Mouse (Mus musculus): ENCODE measurements around the gene Homer2.

Homer2 gene

DNA sequence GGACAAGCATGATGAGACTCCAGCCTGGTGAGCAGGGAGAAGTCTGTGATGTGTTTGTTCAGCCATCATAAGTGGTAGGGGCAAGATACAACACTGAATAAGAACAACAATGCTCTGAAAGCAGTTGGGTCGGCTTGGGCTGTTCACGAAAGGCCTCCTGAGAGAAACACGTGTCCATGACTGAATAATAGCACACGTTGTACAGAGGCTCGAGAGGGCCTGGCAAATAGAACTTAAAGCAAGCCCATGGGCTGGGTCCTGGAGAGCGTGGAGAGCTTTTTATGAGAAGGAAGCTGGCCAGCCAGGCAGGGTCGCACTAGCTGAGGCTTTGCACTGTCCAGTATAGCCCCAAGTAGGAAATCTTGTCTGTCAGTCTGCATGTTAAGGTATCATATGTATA lies 128.9 kb downstream of the Homer2 start:
- POLR2A ChIA-PET = interaction anchor here in 2 of 4 experiments (0.7 to 1.7 kb wide), 7 partner anchors 8 to 479 kb away, joined by 3 to 4 read pairs (median 3); no protein-coding TSS in a partner anchor
- CTCF ChIA-PET = interaction anchor here in 1 of 4 experiments (0.5 kb wide), 1 partner anchor 694 kb away, joined by 4 read pairs; no protein-coding TSS in a partner anchor

DNA sequence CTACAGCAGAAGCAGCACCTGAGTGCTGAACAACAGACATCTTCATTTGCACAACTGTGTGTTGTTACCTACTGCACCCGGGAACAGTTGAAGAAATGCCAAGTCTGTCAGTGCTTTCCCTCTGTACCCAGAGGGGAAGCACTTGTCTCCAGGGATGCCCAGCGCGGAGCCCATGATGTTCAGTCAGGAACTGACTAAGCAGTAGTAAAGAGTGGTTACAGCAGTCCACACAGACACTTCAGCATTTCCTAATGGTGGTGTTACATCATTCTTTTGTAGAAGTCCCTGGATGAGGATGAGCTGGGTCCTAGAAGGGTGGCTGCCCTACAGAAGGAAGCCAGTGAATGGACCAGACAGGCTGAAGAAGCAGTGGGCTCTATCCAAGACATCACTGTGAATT lies 129.5 kb downstream of the Homer2 start:
- ChIA-PET POLR2A (interaction anchor here in 2 of 4 experiments (0.8 to 1.1 kb wide), 2 partner anchors 8 to 478 kb away, joined by 3 read pairs; no protein-coding TSS in a partner anchor), CTCF (interaction anchor here in 1 of 4 experiments (0.5 kb wide), 1 partner anchor 694 kb away, joined by 4 read pairs; no protein-coding TSS in a partner anchor)

DNA sequence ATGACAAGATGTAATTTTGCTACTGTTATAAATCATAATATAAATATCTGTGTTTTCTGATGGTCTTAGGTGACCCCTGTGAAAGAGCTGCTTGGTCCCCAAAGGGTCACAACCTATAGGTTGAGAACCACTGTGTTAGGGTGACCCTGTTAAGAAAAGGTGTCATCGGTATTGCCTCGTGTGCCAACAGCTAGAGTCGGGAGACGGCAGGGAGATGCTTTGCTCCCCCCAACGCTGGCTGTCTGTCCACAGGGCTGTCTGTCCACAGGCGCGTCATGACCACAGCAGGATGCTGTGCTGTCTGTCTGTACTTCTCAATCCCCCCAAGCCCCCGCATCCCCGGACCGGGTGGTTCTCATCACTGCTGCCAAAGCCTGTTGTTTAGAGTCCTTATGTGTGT lies 131.7 kb downstream of the Homer2 start:
- ChIA-PET CTCF (no interaction called here), POLR2A (interaction anchor here in 1 of 4 experiments (0.5 to 1.9 kb wide), 2 partner anchors 23 to 55 kb away, joined by 3 to 5 read pairs; no protein-coding TSS in a partner anchor)

DNA sequence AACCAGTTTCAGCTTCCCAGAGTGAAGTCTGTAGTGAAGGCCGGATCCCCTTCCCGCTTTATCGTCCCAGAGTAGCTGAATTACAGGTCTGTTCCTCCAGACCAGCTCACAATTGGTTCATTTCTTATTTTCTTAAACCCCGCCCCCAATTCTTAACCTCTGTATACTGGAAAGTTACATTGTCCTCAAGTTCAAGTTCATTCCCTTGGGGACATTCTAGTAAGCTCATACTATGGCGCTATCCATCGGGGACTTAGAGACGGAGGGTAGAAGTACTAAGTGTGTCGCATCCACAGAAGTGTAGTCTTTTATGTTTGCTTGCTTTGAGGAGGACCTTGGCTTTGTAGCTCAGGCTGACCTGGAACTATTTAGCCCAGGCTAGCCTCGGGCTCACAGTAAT lies 133.5 kb downstream of the Homer2 start:
- CTCF ChIA-PET = interaction anchor here (0.6 to 1.6 kb wide), 5 partner anchors 36 to 1462 kb away, joined by 3 to 4 read pairs (median 3); partner anchors contain the start of gene Ramac (in 1 of the 4)
- POLR2A ChIA-PET = interaction anchor here (0.6 to 4.0 kb wide), 25 partner anchors 11 to 1812 kb away, joined by 3 to 12 read pairs (median 4); partner anchors contain the start of genes Ramac (in 2 of the 4), Cpeb1 (in 1 of the 4) and Rps17 (in 1 of the 4)

DNA sequence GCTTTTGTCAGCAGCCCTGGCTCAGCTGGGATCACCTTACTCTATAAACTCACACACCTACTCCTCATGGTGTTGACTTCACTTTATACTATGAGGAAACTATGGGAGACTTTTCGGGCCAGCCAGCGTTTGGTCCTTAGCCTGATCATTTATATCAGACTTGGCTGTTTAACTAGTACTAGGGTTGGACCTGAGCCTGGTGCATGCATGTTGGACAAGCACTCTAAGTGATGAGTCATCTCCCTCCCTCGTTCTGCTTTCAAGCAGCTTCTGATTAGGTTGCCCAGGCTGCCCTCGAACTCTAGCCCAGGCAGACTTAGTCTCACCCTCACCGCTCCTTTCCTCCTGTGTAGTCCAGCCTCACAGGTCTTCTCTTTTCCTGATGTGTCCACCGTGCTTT lies 133.9 kb downstream of the Homer2 start:
- ChIA-PET CTCF (interaction anchor here (0.6 to 1.6 kb wide), 5 partner anchors 11 to 1463 kb away, joined by 3 to 4 read pairs (median 3); no protein-coding TSS in a partner anchor), POLR2A (interaction anchor here in 3 of 4 experiments (0.6 to 4.0 kb wide), 25 partner anchors 12 to 1722 kb away, joined by 3 to 16 read pairs (median 4); partner anchors contain the start of genes Ramac (in 2 of the 3) and Rps17 (in 1 of the 3))

DNA sequence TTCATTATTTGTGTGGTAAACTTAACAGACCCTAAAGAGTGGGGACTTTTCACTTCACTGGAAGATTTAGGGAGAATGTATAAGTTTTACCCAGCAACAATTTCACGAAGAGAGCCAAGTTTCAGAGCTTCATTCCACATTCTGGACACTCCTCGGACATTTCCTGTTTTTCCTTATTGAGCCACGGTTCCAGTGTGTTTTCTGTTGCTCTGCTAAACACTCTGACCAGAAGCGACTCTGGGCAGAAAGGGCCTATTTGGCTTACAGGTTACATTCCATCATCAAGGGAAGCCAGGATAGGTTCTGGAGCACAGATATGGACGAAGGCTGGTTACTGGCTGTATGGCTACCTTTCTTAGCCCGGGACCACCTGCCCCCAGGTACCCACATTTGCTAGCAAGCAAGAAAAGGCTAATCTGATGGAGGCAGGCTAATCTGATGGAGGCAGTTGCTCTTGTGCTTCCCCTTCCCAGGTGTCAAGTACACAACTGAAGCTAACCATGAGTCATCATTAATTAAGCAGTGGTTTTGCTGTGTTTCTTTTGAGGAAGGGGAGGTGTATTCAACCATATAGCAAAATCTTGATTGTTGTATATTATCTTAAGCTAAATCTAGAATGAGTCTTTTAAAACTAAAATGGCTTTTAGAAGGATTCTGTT lies 134.6 kb downstream of the Homer2 start:
- ChIA-PET CTCF (interaction anchor here (0.6 to 1.6 kb wide), 4 partner anchors 12 to 514 kb away, joined by 3 read pairs; no protein-coding TSS in a partner anchor), POLR2A (interaction anchor here in 3 of 4 experiments (0.7 to 4.0 kb wide), 23 partner anchors 10 to 229 kb away, joined by 3 to 16 read pairs (median 5); partner anchors contain the start of genes Ramac (in 2 of the 3) and Rps17 (in 2 of the 3))

DNA sequence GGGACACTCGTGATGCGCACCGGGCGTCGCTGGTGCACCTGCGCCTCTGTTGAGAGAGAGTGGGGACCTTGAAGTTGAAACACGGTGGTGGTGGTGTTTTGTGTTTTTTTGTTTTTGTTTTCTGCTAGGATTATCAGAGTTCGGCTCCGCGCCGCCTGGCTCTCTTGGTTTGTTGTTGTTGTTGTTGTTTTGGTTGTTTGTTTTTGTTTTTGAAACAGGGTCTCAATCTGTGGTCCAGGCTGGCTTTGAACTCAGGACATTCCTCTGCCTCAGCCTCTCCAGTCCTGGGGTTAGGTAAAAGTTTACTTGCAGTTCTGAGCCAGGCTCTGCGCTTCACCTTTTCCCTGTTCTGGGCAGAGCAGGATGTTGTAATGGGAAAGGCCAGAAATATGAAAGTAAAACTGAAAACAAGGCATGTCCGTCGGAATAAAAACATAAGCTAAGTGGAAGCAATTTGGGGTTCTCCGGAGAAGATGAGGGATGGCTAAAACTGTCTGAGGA lies 135.3 kb downstream of the Homer2 start:
- ChIA-PET POLR2A (interaction anchor here (0.5 to 4.0 kb wide), 36 partner anchors 9 to 435 kb away, joined by 3 to 25 read pairs (median 6); partner anchors contain the start of genes Rps17 (in 3 of the 4) and Ramac (in 2 of the 4)), CTCF (interaction anchor here in 3 of 4 experiments (0.7 to 1.6 kb wide), 7 partner anchors 31 to 513 kb away, joined by 3 to 5 read pairs (median 3); no protein-coding TSS in a partner anchor)

DNA sequence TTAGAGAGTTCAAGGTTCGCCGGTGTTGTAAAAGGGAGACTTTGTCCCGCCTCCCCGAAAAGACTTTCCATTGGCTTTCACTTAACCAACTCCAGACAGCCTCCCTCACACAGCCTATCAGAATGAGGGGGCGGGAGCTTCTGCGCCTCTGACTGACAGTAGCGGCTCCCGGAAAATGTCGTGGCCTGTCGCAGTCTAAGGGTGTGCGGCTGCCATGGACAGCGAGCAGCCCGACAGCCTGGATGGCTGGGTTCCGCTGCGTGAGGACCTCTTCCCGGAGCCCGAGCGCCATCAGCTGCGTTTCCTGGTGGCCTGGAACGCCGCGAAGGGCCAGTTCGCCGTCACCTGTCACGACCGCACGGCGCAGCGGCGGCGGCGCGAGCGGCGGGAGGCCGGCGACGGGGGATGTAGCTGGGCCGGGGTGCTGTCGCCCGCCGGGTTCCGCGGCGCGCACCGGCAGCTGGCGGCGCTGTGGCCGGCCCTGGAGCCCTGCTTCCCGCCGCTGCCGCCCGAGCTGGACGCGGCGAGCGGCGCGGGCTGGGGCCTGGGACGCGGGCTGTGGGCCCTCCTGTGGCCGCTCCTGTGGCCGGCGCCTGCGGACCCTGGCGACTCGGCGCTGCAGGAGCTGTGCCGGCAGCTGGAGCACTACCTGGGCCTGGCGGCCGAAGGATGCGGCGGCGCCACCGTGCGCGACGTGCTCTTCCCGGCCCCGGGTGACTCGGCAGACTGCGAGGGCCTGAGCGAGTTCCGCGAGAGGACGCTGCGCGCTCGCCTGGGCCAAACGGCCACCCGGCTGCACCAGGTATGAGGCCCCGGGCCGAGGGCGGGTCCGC lies 136.0 kb downstream of the Homer2 start, which contains the start of gene Whamm:
Whamm (plus strand) TSS at position 159 of the 833 bp plus-strand sequence.
- CTCF ChIA-PET = interaction anchor here in 2 of 4 experiments (0.6 to 1.8 kb wide), 15 partner anchors 13 to 228 kb away, joined by 3 to 6 read pairs (median 4); partner anchors contain the start of gene Cpeb1 (in 2 of the 2)
- POLR2A ChIA-PET = interaction anchor here (0.5 to 4.0 kb wide), 68 partner anchors 8 to 1702 kb away, joined by 3 to 25 read pairs (median 4); partner anchors contain the start of genes Rps17 (in 3 of the 4), Ramac (in 2 of the 4), Cpeb1 (in 1 of the 4) and Sec11a (in 1 of the 4)

DNA sequence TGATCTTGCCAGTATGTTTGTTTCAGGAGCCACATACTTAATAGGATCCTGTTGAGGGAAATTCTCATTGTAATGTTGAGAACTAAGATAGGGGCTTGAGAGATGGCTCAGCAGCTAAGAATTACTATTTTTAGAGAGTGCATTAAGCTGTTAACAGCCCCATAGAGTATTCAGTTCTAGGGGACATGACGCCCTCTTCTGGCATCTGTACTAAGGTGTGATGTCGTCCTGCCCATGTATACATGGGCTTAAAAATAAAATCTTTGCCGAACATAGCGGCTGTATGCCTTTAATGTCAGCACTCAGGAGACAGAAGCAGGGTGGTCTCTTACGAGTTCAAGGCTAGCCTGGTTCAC lies 136.6 kb downstream of the Homer2 start:
- CTCF ChIA-PET = interaction anchor here in 2 of 4 experiments (0.6 to 1.8 kb wide), 13 partner anchors 13 to 227 kb away, joined by 3 to 6 read pairs (median 4); partner anchors contain the start of gene Cpeb1 (in 2 of the 2)
- POLR2A ChIA-PET = interaction anchor here in 3 of 4 experiments (0.5 to 4.0 kb wide), 65 partner anchors 8 to 1701 kb away, joined by 3 to 25 read pairs (median 4); partner anchors contain the start of genes Rps17 (in 3 of the 3), Ramac (in 2 of the 3), Cpeb1 (in 1 of the 3) and Sec11a (in 1 of the 3)

DNA sequence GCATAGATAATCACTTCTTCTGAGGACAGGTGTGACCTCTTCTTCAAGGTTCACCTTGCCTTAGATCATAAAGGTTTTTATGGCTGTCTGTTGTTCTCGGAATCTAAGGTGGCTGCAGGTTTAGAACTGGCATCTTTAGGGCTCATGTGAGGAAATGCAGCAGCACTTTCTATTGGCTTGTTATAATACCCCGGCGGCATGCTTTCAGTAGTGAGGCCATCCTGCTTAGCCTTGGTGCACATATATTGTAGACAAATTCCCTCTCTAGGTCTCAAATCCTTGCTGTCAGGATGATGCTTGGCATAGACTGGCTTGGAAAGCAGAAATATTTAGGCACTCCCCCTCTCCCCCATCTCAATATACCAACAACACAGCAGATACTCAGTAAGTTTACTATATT lies 137.1 kb downstream of the Homer2 start:
- CTCF ChIA-PET = interaction anchor here in 3 of 4 experiments (0.7 to 1.8 kb wide), 7 partner anchors 12 to 1169 kb away, joined by 3 to 6 read pairs (median 4); partner anchors contain the start of gene Cpeb1 (in 1 of the 3)
- POLR2A ChIA-PET = interaction anchor here (0.6 to 3.7 kb wide), 36 partner anchors 8 to 664 kb away, joined by 3 to 25 read pairs (median 5); partner anchors contain the start of genes Cpeb1 (in 1 of the 4), Ramac (in 1 of the 4) and Rps17 (in 1 of the 4)

DNA sequence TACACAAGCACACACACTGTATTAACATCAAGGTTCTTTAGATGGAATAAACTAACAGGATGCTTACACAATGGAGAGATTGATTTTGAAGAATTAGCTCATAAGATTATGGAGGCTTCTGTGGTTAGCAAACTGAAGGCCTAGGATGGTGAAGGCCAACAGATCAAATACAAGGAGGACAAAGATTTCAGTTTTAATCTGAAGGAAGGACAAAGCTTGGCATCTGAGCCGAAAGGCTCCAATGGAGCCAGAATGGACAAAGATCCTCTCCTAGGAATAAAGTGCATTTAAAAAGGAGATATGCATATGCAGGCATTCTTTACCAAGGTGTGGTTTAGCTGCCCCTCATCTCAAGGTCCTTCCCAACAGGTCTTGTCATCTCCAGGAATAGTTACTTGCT lies 137.5 kb downstream of the Homer2 start:
- ChIA-PET CTCF (interaction anchor here in 2 of 4 experiments (0.7 to 1.8 kb wide), 3 partner anchors 14 to 1169 kb away, joined by 3 to 5 read pairs (median 4); no protein-coding TSS in a partner anchor), POLR2A (interaction anchor here in 3 of 4 experiments (0.6 to 3.7 kb wide), 21 partner anchors 9 to 664 kb away, joined by 3 to 25 read pairs (median 6); partner anchors contain the start of genes Ramac (in 1 of the 3) and Rps17 (in 1 of the 3))

DNA sequence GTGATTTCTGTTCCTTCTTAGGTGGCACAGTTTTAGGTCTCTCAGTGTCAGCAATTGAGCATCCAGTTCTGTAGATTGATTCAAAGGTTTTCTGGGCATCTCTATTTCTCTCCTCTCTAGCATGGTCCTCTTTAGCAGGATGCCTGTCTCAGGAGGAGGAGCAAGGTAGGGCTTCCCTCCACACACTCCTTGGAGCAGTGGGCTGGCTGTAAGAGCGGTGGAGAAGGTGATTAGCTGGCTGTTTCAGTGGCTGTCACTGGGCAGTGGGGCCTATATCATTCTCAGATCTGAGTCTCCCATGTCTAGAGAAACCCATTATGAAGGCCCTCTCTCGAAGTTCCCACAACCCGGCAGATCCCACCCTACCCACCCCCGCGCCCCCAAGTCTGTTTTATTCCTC lies 139.9 kb downstream of the Homer2 start:
- POLR2A ChIA-PET = no interaction called here
- CTCF ChIA-PET = interaction anchor here in 1 of 4 experiments (0.5 to 1.4 kb wide), 4 partner anchors 13 to 862 kb away, joined by 3 to 5 read pairs (median 4); no protein-coding TSS in a partner anchor

DNA sequence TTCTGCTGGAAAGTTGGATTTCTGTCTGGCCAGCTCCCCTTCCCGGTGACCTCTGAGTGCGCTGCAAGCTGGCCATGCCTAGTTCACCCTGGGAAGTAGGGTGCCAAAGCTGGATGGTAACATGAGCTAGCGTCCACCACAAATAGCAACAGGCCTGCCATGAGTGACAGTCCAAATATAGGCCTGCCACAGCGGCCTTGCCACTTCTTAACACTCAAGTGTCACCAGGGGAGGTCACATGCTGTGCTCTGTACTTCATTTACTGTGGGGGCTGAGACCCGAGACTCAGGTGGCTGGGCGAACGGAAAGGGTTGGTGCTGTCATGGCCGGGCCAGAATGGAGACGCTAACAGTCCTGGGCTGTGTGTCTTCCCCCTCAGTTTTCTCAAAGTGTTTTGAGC lies 140.4 kb downstream of the Homer2 start, which contains the start of gene Fsd2:
Fsd2 (minus strand) TSS at position 53 of the 400 bp plus-strand sequence.
- POLR2A ChIA-PET = interaction anchor here in 2 of 4 experiments (1.8 to 2.0 kb wide), 2 partner anchors 27 to 221 kb away, joined by 4 to 5 read pairs; partner anchors contain the start of gene Rps17 (in 1 of the 2)
- CTCF ChIA-PET = interaction anchor here in 1 of 4 experiments (1.0 to 1.4 kb wide), 2 partner anchors 12 to 16 kb away, joined by 3 to 4 read pairs; no protein-coding TSS in a partner anchor

DNA sequence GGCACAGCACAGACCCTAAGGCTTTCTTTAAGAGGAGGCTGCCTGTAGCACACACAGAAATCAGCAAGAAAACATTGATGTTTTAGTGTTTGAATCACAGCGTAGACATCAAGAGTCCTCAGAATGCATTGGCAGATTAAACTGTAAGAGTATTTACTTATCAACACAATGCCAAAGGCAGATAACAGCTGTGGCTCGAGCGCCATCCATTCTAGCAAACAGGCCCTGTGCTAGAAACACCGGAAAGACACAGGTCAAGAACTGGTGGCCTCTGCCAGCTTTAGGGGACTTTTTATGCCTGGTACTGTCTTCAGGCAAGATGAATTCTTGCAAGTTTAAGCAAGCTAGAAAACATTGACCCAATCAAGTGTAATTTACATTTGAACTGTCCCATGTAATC lies 141.0 kb downstream of the Homer2 start:
- CTCF ChIA-PET = interaction anchor here in 1 of 4 experiments (1.0 to 1.4 kb wide), 2 partner anchors 12 to 15 kb away, joined by 3 to 4 read pairs; no protein-coding TSS in a partner anchor
- POLR2A ChIA-PET = interaction anchor here in 2 of 4 experiments (0.6 to 2.0 kb wide), 5 partner anchors 13 to 221 kb away, joined by 3 to 5 read pairs (median 4); partner anchors contain the start of gene Rps17 (in 1 of the 2)

DNA sequence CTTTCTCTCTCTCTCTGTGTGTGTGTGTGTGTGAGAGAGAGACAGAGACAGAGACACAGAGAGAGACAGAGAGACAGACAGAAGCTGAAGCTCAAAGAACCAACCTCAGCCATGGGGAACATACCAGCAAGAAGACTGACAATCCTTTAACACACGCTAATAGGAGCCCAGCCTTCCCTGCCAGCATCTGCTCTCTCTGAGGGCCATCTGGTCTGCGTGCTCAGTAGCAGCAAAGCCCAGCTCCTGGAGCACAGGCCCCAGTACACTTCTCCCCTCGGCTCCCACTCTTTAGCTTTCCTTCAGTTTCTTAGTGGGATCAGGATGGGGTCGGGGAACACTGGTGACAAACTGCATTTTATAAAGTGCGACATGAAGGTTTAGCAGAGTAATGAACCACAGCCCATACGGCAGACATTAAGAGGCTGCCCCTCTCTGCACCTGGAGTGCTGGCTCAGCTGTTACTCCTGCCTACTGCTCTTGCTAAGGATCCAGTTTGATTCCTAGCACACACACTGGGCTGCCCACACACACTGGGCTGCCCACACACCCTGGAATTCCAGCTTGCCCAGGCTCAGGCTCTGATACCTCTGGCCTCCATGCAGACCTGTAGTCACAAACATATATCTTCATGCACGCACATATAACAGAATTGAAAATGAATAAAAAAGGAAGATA lies 141.8 kb downstream of the Homer2 start:
- CTCF ChIA-PET = interaction anchor here in 2 of 4 experiments (0.5 to 0.7 kb wide), 2 partner anchors 17 to 677 kb away, joined by 3 read pairs; no protein-coding TSS in a partner anchor

DNA sequence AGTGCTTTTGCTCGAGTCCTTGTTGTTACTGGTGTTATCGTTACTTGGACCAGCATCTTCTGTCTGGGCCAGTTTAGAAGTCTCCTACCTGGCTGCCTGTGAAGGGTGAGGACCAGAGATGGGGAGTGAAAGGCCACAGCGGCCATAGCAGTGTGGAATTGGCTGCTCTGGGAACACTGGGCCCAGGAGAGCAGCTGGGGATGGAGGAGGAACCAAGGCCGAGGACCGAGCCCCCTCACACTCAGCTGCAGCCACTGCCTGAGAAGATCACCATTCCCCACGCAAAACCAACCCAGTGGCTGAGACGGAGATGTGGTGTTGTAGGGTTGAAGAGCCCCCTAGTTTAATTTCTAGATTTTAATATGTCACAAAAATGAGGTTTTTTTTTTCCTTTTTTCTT lies 142.6 kb downstream of the Homer2 start:
- CTCF ChIA-PET = interaction anchor here in 1 of 4 experiments (0.7 kb wide), 1 partner anchor 676 kb away, joined by 3 read pairs; no protein-coding TSS in a partner anchor
- POLR2A ChIA-PET = interaction anchor here in 3 of 4 experiments (1.2 to 2.0 kb wide), 4 partner anchors 16 to 219 kb away, joined by 4 to 5 read pairs (median 4); partner anchors contain the start of gene Rps17 (in 1 of the 3)

More for the DNA sequence above, 141.8 kb downstream of the Homer2 start:
- POLR2A ChIA-PET = interaction anchor here in 3 of 4 experiments (1.2 to 2.0 kb wide), 6 partner anchors 14 to 220 kb away, joined by 4 to 5 read pairs (median 4); partner anchors contain the start of gene Rps17 (in 1 of the 3)

Measured in embryonic stem cell, embryonic (primary cell).